Mouse (Mus musculus) megakaryocyte, embryonic 14.5 days (primary cell): ENCODE results near the gene Cldn1. TPM values are rescaled to one million over a fixed set of nuclear protein-coding genes. Genes with fewer than 3 reads are reported as not detected.

ENCODE experiments used
- H3K27me3 ChIP-seq: replicated peaks from 2 replicates; pipeline ENCODE3; 2012; ENCODE audit warnings: inconsistent platforms
- H3K36me3 ChIP-seq: replicated peaks from 2 replicates; pipeline ENCODE3; 2012; ENCODE audit warnings: low read length, inconsistent platforms, mixed read lengths
- H3K4me1 ChIP-seq: 2 replicates; pipeline ENCODE4 v1.6.1; 2012; ENCODE audit warnings: inconsistent platforms
- H3K4me3 ChIP-seq: replicated peaks from 2 replicates; pipeline ENCODE3; 2012; ENCODE audit warnings: moderate library complexity, mild to moderate bottlenecking, inconsistent platforms
- H3K9me3 ChIP-seq: 2 replicates; pipeline ENCODE4 v1.6.1; 2012; ENCODE audit warnings: inconsistent platforms
- FLI1 ChIP-seq: IDR thresholded peaks from 2 replicates; pipeline ENCODE4 v1.6.1; 2012; ENCODE audit warnings: low read length, inconsistent platforms, mixed read lengths
- GATA1 ChIP-seq: IDR thresholded peaks from 3 replicates; pipeline ENCODE4 v1.6.1; 2012; ENCODE audit warnings: mixed read lengths, low read length, inconsistent platforms, borderline replicate concordance
- polyA plus RNA-seq: library from polyadenylated mRNA; stranded (reverse); fragments of >175 nt; gene quantifications from 2 replicates; pipeline ENCODE4 v1.2.3, GENCODE M21; 2012; ENCODE audit warnings: low replicate concordance; ENCODE audit not compliant: insufficient read depth

Cldn1 gene
- not detected in 2 replicates for polyA plus RNA-seq

GRCm38 (mm10) chr16:26371325-26372053 lies at the start of gene Cldn1:
Cldn1 (minus strand) TSS chr16:26371841.
- no peak for TF ChIP-seq FLI1
- no peak for TF ChIP-seq GATA1
- Histone ChIP-seq H3K36me3 (no peaks in the 10 kb centered on the region), H3K4me1 (peaks cover 5% of the 10 kb centered on the region; the same call in 1 of the 2 replicates), H3K9me3 (no peaks in the 10 kb centered on the region), H3K4me3 (peak within 1 kb of the TSS; percentile 67), H3K27me3 (peaks cover 5% of the 10 kb centered on the region)

GRCm38 (mm10) chr16:26418616-26419015 lies 47.0 kb upstream of the Cldn1 start:
- Histone ChIP-seq H3K4me1 (no peaks in the 10 kb centered on the region), H3K27me3 (no peaks in the 10 kb centered on the region), H3K36me3 (no peaks in the 10 kb centered on the region), H3K9me3 (peaks cover 3% of the 10 kb centered on the region; the same call in 1 of the 2 replicates), H3K4me3 (no peak overlapping the region)
- TF ChIP-seq FLI1 (no peak), GATA1 (no peak)

- Histone ChIP-seq H3K4me1 (no peaks in the 10 kb centered on the region), H3K27me3 (no peaks in the 10 kb centered on the region), H3K9me3 (peaks cover 6% of the 10 kb centered on the region), H3K36me3 (no peaks in the 10 kb centered on the region), H3K4me3 (no peak overlapping the region)
- TF ChIP-seq FLI1 (no peak), GATA1 (no peak)
Observed at GRCm38 (mm10) chr16:26404070-26404469, 32.4 kb upstream of the Cldn1 start.

- H3K27me3 ChIP-seq, result no peaks in the 10 kb centered on the region
- TF ChIP-seq GATA1 (no peak), FLI1 (no peak)
- H3K36me3 ChIP-seq, result no peaks in the 10 kb centered on the region
- H3K4me3 ChIP-seq, result no peak overlapping the region
- H3K9me3 ChIP-seq, result peaks cover 6% of the 10 kb centered on the region; the same call in 1 of the 2 replicates
- no peaks in the 10 kb centered on the region for H3K4me1 ChIP-seq
Observed at GRCm38 (mm10) chr16:26400971-26401370, 29.3 kb upstream of the Cldn1 start.

DNA sequence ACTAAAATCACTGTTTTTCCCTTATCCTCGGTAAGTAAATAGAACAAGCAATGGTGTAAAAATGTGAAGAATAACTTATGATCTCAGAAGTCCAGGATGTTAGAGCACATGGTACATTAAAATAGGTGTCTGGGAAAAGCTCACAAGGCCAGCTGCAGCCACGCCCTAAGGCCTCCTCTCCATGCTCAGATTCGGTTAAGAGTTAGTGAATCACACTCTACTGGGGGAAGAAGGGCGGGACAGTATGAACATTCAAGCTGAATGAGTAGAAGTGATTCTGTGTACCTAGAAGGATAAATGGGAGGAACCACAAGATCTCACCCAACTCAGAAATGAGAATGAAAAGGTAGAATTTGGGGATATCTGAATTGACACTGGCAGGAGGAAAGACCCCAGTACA lies 28.9 kb upstream of the Cldn1 start:
- Histone ChIP-seq H3K27me3 (no peaks in the 10 kb centered on the region), H3K9me3 (peaks cover 6% of the 10 kb centered on the region; the same call in 1 of the 2 replicates), H3K4me3 (no peak overlapping the region), H3K36me3 (no peaks in the 10 kb centered on the region), H3K4me1 (no peaks in the 10 kb centered on the region)
- TF ChIP-seq FLI1, result no peak
- TF ChIP-seq GATA1, result no peak

DNA sequence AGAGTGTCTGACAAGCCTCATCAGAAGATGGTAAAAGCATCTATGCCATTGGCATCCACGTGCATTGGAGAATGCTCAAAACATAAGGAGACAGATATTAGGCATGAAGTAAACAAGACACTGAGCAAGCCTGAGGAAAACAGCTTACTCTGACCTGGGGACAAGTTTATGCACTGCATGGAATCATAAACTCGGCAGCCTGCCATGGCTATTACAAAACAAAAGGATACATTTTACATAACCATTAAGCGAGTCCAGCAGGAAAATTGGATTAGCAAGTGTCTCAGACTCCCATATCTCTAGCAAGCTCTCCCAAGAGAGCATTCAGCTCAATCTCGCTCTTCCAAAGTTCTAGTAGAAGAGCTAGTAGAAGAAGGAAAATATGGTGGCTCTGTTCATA lies 19.3 kb upstream of the Cldn1 start:
- no peaks in the 10 kb centered on the region for H3K36me3 ChIP-seq
- H3K4me3 ChIP-seq, result no peak overlapping the region
- no peaks in the 10 kb centered on the region for H3K27me3 ChIP-seq
- no peaks in the 10 kb centered on the region for H3K4me1 ChIP-seq
- peaks cover 3% of the 10 kb centered on the region; the same call in 1 of the 2 replicates for H3K9me3 ChIP-seq
- no peak for TF ChIP-seq GATA1
- TF ChIP-seq FLI1, result no peak

GRCm38 (mm10) chr16:26386159-26386558 lies 14.5 kb upstream of the Cldn1 start:
- Histone ChIP-seq H3K4me3 (no peak overlapping the region), H3K4me1 (no peaks in the 10 kb centered on the region), H3K9me3 (no peaks in the 10 kb centered on the region), H3K36me3 (no peaks in the 10 kb centered on the region), H3K27me3 (no peaks in the 10 kb centered on the region)
- TF ChIP-seq GATA1 (no peak), FLI1 (no peak)

GRCm38 (mm10) chr16:26384112-26384649 lies 12.5 kb upstream of the Cldn1 start:
- no peak for TF ChIP-seq FLI1
- TF ChIP-seq GATA1, result no peak
- no peaks in the 10 kb centered on the region for H3K4me1 ChIP-seq
- no peak overlapping the region for H3K4me3 ChIP-seq
- H3K27me3 ChIP-seq, result no peaks in the 10 kb centered on the region
- no peaks in the 10 kb centered on the region for H3K36me3 ChIP-seq
- no peaks in the 10 kb centered on the region for H3K9me3 ChIP-seq

DNA sequence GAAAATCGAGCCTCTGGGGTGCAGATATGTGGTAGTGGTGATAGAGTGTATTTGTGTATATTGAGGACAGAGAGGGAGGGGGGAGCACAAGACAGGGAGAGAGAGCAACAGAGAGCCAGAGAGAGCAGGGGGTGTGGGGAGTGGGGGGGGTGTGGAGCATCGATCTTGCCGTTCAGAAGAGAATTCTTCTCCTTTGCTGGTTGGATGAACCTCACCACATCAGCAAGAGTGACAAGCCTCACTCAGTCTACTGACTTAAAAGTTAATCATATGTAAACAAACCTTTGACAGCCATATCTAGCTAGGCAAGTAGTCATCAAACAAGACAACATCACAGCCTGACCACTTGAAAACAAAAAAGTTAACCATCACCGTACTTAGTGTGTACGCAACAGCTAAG lies 5.5 kb upstream of the Cldn1 start:
- Histone ChIP-seq H3K9me3 (no peaks in the 10 kb centered on the region), H3K4me1 (no peaks in the 10 kb centered on the region), H3K4me3 (no peak overlapping the region), H3K36me3 (no peaks in the 10 kb centered on the region), H3K27me3 (no peaks in the 10 kb centered on the region)
- TF ChIP-seq FLI1 (no peak), GATA1 (no peak)

DNA sequence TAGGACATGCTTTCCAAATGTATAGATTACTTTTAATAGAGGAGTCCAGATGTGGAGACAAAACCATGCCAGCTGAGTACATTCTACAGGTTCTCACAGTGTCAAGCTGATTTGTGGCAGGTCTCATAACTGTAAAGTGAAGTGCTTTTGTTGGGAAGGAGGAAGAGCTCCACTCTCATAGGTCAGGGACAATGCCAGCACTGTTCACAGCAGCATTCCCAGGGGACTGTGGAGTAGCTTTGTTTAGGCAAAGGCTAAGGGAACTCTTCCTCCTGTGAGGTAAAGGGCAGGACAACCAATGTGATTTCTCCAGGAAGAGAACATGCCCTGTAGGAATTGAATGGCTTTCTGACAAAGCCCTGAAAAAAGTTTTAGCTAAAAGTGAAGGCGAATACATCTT lies 1.5 kb downstream of the Cldn1 start:
- no peak for TF ChIP-seq GATA1
- TF ChIP-seq FLI1, result no peak
- Histone ChIP-seq H3K36me3 (no peaks in the 10 kb centered on the region), H3K4me1 (peaks cover 5% of the 10 kb centered on the region; the same call in 1 of the 2 replicates), H3K27me3 (peaks cover 5% of the 10 kb centered on the region), H3K4me3 (no peak overlapping the region), H3K9me3 (no peaks in the 10 kb centered on the region)
